Mouse (Mus musculus) telencephalon, adult 2 months (tissue): ENCODE data around the gene Gm43518.

Source experiments
- DNase-seq: peaks from one replicate; pipeline ENCODE4 v3.0.0-alpha.2; 2011; ENCODE audit warnings: low read depth, low spot score

Gm43518 gene

DNA sequence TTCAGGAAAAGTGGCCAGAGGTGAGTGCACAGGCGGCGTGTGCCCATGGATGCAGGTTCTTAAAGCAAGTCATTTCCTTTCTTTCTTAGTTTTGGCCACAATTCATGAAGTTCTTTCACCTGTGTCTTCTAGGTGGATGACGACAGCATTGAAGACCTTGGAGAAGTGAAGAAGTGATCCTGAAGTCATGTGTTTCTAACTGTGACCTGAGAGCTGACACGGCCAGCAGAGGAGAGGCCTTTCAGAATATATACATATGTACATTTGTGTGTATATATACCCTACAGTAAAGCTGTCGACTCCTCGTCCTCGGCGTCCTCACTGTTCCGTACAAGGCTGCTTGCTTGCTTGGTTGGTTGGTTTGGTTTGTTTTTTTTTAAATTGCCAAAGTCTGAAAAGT is at the start of gene Gm43518:
Gm43518 (plus strand) TSS at position 301 of the 400 bp plus-strand sequence.
- no peak for DNase-seq

DNA sequence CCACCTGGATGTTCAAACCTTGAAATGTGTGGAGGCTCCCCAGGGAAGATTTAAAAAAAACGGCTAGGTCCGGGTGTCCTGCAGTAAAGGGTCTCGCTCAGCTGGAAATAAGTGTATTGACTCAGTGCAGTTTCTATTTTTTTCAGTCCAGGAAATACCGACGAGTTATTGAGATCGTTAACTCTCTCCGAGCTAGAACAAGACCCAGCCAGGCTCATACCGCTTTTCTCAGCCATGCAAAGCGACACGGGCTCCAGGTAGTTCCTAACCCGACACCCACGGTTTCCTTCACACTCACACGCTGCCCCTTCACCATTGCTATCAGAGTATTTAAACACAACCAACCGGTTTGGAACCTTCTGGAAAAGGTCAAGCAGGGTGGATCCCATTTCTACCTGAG is 49.2 kb upstream of the Gm43518 start:
- DNase-seq = no peak

DNA sequence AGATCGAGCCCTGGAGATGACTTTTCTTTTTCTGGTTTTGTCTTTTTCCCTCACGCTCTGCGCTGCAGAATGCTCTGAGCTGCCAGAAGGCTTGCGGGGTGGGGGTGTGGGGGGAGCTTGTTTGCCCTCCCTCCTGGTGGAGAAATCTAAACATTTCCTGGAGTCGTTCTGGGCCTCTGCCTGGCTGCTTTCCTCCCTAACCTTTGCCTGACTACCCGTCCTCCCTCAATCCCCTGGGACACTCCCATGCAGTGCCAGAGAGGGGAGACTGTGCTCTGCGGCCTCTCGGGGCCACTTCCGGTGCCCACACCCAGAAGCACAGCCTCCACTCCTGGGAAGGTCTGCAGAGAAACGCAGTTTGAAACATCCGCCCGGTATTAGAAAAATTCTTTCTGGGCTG is 47.3 kb upstream of the Gm43518 start, which contains the start of gene Hcar1:
Hcar1 (minus strand) TSS at position 93 of the 400 bp plus-strand sequence.
- no peak for DNase-seq

DNA sequence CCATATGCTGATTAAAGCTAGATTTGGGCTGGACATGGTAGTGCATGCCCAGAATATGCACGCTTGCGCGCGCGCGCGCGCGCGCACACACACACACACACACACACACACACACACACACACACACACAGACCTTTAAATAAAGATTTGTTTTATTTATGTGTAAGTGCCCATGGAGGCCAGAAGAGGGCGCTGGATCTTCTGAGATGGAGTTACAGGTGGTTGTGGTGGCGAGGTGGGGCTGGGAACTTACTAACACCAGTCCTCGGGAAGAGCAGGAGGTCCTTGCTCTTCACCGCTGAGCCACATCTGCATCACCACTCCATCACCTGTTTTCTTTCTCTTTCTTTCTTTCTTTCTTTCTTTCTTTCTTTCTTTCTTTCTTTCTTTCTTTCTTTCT is 46.4 kb upstream of the Gm43518 start:
- DNase-seq = no peak

DNA sequence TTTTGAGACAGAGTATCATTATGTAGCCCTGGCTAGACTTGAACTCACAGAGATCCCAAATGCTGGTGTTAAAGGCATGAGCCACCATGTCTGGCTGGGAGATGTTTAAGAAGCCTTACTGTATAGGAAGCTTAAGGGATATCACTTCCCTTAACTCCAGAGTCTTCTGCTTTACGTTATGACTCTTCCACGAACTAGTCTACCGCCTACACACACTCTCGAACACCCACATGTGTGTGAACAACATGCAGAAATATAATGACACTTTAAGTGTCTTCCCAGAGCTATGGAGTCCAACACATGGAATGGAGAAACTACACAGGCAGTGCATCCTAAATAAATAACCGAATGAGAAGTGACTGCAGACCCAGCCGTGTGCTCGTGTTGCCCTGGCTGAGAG is 43.3 kb upstream of the Gm43518 start:
- no peak for DNase-seq

DNA sequence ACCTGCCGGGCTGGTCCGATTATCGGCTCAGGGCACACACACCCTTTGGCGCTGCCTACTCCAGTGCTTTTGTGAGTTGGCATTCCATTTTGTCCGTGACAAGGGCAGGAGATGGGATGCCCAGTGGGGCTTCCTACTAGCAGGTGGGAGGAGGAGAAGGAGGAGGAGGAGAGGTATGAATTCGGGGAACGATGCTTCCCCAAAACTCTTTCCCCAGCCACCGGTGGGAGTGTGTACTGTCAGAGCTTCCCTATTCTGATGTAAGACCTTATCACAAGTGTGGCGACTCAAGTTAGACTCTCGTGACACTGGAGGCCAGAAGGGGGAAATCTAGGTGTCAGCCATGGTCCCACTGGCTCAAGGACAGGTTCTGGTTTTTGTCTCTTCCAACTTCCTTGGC is 42.9 kb upstream of the Gm43518 start:
- no peak for DNase-seq

DNA sequence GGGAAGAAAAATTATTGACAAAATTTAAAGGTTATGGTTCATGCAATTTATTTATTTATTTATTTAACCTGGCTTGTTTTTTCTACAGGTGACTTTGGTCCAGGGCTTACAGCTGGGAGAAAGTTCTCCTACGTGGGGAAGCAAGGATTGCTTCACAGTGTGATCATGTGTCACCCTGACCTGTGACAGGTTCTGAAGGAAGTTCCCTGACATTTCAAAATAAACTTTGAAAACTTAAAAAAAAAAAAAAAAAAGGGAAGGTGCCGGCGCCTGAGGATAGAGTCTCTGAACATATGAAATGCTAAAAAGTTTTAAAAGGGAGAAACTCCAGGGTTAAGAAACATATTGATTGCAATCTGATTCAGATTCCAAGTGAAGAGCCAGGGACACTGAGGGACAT is 40.9 kb upstream of the Gm43518 start:
- DNase-seq = no peak

DNA sequence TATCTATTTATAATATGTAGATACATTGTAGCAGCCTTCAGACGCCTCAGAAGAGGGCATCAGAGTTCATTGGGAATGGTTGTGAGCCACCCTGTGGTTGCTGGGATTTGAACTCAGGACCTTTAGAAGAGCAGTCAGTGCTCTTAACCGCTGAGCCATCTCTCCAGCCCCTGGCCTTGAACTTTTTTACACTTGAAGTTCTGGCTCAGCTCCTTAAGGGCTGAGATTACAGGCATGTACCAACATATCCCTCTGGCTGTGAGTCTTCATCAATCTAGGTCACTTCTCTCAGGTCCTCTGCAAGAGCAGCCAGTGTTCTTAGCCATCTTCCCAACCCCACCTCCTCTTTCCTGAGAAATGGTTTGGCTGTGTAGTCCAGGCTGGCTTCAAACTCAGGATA is 36.9 kb upstream of the Gm43518 start:
- DNase-seq = no peak

DNA sequence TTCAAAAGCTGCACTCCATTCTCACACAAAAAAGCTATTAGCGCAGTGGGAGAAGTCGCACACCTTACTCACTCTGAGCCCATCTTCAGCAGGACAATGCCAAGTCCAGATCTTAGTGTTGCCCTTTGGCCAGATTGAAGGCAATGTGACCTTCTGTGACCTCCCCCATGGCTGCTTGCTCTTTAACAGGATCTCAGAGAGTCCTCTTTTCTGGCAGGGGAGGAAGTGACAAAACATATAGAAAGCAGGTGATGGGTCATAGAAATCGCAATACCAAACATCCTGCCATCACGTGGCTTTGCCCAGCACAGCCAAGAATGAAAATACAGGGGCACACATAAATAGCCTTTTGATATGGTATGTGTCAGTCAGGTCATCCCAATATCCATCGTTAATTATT is 36.2 kb upstream of the Gm43518 start:
- DNase-seq = no peak

DNA sequence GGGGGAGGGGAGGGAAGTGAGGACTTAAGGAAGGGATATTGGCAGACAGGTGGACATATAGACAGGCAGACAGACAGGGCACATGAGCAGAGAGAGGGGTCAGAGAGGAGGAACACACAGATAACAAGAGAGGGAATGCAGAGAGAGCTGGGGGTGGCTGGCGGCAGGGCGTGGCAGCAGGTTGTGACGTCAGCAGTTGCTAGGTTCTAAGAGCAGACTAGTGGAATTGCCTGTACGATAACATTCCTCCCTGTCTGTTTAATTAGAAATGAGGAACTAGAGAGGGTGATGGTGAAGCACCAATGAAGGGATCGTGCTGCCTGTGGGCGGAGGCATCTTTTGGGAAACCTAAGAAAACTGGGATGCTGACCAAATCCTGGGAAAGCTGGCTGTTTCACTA is 35.5 kb upstream of the Gm43518 start:
- no peak for DNase-seq

DNA sequence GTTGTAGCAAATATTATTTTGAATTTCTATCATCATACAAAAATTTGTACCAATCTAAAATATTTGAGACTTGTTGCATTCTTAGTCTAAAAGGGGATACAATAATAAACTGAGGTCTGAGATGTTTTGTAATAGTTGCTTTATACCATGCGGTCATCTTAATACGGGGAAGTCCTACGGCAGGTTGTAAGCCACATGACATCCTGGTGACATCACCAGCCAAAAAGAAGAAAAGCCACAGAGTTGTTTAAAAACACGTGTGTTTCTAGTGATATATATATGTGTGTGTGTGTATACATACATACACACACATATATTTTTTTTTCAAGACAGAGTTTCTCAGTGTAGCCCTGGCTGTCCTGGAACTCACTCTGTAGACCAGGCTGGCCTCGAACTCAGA is 33.7 kb upstream of the Gm43518 start:
- DNase-seq = no peak

DNA sequence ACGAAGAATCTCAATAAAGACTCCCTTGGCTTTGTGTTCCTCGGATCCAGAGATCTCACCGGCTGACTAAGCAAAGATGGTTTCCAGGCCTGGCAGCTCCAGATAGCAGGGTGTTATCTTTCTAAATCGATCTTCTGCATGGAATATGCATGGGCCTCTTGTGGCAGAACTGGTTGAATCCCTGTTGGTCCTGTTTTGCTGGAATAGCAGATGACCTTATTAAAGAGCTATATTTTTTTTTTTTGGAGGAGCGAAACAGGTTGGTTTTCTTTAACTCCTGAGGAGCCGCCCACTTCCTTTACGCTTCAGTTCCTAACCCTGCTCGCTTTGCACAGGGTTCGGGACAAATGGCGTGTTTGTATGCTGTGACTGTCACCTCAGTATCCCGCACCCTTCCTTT is 30.8 kb upstream of the Gm43518 start:
- no peak for DNase-seq

DNA sequence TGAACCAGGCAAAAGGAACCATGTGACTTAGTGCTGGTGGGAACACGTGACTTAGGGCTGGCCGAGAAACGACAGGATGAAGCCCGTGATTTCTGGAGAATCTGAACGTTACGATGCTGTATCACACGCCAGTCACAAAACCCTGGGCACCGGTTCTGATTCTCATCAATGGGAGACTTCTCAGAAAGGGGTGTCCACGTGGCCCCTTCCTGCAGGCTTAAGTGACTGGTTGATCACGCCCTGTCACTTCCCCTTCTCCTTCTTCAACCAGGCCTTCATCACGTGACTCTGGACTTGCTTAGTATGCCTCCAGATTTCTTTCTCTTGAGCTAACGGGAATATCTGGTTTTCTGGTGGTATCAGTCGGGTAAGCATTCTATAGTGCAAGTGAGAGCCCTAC is 29.9 kb upstream of the Gm43518 start:
- DNase-seq = no peak

DNA sequence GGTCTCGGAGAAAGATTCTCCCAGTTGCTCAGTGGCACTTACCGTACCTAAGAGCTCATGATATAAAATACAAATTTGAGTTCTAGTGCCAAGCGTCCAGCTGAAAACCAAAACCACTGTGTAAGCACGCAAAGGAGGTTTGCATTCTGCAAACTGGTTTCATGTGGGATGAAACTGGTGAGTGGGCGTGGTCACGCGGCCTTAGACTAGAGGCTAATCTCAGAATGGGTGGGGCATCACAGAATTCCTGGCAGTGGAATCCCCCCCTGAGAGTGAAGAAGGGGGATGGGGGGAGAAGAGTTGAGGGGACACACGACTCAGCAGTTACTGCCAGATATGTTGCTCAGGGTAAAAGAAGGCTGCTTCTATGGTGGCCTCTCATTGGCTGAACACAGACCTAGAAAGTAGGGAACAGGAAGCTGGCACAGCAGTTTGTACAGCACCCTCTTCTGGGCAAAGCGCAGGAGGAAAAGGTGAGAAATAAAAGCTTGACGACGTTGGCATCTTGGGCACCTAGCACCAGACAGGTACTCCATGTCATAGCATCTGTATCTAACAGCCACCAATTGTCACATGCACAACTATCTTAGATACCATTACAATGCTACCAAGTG is 23.1 kb upstream of the Gm43518 start:
- DNase-seq = no peak

DNA sequence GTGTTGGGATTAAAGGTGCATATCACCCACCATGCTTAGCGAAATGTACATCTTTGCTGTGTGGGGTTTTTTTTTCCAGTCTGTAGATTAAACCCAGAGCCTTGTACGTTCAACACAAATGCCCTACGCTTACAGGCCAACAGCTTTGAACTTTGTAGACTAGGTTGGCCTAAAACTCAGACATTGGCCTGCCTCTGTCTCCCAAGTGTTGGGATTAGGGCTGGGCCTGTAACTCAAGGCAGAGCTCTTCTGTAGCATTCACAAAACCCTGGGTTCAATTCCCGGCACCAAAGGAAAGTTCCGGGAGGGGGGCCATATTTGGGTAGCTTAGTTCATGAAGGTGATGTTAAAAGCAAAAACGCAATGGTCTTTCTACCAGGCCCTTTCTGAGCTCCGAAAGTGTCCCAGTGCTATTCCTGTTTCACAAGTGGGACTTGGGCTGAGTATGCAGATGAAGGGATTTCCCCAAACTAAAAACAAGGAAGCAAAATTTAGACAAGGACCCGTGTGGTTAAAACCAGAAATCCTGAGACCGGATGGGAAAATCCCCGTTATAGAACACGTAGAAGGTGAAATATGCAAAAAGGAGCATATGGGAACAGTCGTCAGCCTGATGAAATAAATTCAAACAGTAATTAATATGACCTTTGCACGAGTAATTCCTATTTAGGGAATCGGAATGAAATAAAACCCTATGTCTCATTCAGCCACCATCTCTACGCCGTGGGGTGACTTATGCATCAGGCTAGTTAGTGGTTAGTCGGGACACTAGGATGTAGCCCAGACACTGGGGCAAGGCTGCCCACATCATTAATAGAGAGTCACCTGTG is 20.9 kb upstream of the Gm43518 start:
- no peak for DNase-seq

DNA sequence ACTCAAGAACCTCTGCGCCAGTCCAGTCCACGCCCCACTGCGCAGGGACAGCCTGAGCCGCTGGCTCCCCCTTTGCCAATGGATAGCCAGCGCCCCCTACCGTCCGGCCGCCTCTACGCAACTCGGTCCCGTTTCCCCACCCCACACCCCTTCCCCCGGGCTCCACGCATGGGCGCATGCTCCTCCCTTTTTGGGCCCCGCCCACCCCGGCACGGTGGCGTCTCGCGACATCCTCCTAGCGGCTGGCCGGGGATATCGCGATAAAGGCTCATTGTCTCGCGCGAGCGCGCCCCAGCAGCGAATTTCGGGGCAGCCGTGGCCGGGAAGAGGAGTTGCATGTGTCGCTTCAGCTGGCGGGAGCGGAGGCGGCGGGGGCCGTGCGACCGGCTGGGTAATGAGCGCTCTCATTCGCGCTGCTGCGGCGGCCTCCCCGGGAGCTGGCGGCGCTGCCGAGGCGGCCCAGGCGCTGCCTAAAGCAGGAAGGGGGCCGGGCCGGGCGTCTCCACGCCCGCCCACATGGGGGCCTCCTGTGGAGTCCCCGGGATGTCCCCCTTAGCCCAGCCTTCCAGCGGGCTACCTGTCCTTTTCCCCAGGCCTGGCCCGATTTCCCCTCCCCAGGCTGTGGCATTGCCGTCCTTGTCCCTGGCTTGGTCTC is 20.1 kb upstream of the Gm43518 start, which contains the start of gene Denr:
Denr (plus strand) TSS at position 200 of the 655 bp plus-strand sequence.
- peak; percentile 88 for DNase-seq

DNA sequence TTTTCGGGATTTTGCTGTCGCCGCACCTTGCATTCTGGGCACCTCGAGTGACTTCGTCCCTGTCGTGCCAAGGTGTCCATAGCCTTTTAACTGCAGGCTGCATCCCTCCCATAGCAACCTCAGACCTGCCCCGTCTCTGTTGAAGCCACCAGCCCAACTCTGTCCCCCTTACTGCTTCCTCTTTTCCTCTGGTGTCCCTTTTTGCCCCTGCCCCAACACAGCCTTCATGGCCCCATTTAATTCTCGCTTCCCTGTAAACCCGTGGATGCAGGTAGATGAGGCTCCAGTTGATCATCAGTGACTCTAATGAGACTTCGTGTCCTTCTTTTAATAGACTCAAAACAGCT is 19.6 kb upstream of the Gm43518 start:
- DNase-seq = no peak

DNA sequence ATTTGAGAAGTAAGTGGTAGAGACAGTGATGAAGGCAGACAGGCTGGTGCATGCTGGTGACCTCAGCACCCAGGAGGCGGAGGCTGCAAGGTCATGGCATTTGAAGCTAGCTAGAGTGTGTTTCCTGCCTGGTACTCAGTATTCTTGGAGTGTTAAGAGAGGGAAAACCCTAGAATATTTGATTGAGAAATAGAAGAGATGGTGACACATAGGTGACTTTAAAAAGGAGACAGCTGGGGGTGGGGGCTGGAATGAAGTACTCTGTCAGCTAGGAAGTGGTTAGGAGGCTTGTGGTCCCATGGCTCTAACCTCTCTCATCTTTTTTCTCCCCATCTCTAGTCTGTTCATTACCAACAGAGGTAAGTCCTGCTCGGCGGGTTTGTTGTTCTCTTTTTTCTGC is 12.4 kb upstream of the Gm43518 start:
- DNase-seq = no peak

DNA sequence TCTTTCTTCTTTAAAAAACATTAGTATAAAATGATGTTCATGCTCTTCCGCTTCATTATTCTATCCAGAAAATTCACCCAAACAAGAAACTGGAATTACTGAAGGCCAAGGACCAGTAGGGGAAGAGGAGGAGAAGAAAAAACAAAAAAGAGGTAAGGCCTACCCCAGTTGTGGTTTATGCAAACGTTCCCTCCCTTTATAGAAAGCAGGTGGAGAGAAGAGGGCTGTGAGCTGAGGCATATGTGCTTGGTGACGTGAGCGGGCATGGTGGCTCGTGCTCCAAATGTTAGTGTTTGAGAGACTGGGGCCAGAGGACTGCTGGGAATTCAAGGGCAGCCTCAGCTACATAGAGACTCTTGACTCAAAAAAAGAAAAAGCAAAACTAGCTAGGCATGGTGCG is 5.1 kb upstream of the Gm43518 start:
- DNase-seq = no peak

DNA sequence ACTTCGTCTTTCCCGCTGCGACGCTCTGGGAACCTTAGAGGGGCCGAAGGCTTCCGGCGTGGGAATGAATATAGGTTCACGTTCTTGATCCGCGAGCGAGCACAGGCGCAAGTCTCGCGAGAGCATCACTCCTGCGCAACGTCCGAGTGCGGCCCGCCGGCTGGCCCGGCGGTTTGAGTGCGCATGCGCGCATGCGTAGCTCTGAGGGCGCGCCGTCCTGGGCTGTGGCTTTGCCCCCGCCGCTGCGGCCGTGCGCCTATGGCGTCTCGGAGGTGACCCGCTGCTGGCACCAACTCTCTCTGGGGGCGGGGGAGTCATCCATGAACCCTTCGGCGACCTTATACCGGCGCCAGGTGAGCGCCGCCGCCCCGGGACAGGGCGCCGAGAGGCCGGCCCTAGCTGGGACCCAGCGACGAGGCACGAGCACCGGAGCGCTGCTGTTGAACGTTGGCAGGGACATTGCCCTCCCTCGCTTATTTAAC is 3.3 kb downstream of the Gm43518 start, which contains the start of gene Ccdc62:
Ccdc62 (plus strand) TSS at position 172 of the 482 bp plus-strand sequence.
- peak; percentile 87 for DNase-seq

DNA sequence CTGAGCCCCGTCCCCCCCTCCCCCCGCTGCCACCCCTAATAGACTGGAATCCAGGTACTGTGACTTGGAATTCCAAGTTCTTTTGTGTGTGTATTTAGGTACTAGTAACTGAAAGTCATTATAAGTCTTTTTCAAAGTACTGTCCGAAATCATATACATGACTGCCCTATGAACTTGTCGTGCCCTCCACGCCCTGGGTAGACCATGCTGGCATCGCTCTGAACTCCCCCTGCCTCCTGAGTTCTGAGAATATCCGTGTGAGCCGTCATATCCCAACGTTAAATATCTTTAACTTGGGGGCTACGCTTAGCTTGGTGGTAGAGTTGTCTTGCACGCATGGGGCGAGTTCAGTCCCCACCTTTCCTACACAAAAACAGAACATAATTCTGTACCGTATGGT is 3.9 kb downstream of the Gm43518 start:
- DNase-seq = no peak

DNA sequence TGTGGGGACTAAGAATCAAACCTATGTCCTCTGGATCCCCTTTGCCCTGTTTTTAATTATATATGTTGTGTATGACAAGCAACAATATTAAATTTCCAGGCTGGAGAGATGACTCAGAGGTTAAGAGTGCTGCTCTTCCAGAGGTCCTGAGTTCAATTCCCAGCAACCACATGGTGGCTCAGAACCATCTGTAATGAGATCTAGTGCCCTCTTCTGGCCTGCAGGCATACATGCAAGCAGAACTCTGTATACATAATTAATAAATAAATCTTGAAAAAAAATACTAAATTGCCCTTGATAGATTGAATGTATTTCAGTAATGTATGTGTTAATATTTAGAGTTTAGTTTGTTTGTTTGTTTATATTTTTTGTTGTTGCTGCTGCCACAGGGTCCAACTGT is 5.7 kb downstream of the Gm43518 start:
- DNase-seq = no peak

DNA sequence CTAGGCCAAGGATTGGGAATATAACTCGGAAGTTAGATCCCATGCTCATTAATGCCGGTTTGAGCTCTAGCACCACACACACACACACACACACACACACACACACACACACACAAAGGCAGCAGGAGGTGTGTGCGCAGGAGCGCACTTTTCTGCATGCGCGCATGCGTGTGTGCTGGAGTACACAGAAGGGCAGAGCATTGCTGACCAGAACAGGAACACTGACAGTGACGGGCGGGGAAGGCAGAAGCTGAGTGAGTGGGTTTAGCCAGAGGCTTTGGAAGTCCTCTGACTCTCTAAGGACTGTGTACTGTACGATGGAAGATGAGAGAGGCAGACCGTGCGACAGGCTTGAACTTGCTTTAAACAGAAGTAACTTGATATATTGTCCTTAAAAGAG is 6.3 kb downstream of the Gm43518 start:
- no peak for DNase-seq
